In genomic region chr17:88493551-88493950, GRCm38 (mm10) we compare ENCODE assay signal across 15 mouse cellular contexts. TPM values are rescaled to one million over a fixed set of nuclear protein-coding genes. Genes with fewer than 3 reads are reported as not detected.
DNase-seq lines count a peak whose midpoint lies in the region; ATAC-seq and TF ChIP-seq lines count a peak whose summit lies in the region.
"Had no signal": no experiment of that assay in that cellular context is flagged by ENCODE, and none has a peak within 500 bp of the region (broad histone marks: within the 10 kb centered on the region; RNA-seq: fewer than 3 reads in every experiment).

No protein-coding gene starts in this region.

- H3K36me3 ChIP-seq in hindbrain, embryonic 10.5 days, result peaks cover 29% of the 10 kb centered on the region
- peaks cover 8% of the 10 kb centered on the region; the same call in 1 of the 2 replicates for H3K36me3 ChIP-seq in midbrain, embryonic 12.5 days

- no peak overlapping the region for H3K9ac ChIP-seq in midbrain, embryonic 12.5 days (replicated peaks)
- H3K9ac ChIP-seq: heart, embryonic 13.5 days had no signal

- TF ChIP-seq CTCF in left cerebral cortex, adult 2 months (IDR thresholded peaks at IDR 0.05), result no peak

- no peak for DNase-seq in left cerebral cortex, adult 2 months (ENCODE audit: extremely low spot score in 1 of 2, low spot score in 2 of 2)
- DNase-seq in left cerebral cortex, adult 18-20 months (ENCODE audit: low spot score in 2 of 2), result no peak
- no peak for DNase-seq in hindbrain, embryonic 10.5 days (ENCODE audit: low spot score)
- peak; percentile 85 for DNase-seq in retina, postnatal 1 day
- no peak for DNase-seq in left cerebral cortex, postnatal 14 days (ENCODE audit: low spot score in 2 of 2)
- no peak for DNase-seq in gastrocnemius, postnatal 4 days (ENCODE audit: low spot score in 2 of 2)
- DNase-seq in cerebellum, postnatal 4 days (ENCODE audit: low spot score in 2 of 2), result no peak
- DNase-seq: B cell, adult 2 months; gastrocnemius, postnatal 14 days; kidney, postnatal 36 days; thymus, adult 2 months had no signal

- WGBS in hindbrain, embryonic 10.5 days, result 72% methylated on average over 9 of the region's 9 CpGs
- WGBS in midbrain, embryonic 12.5 days, result 59% methylated on average over 9 of the region's 9 CpGs

- no peaks in the 10 kb centered on the region for H3K27me3 ChIP-seq in hindbrain, embryonic 10.5 days (ENCODE audit: insufficient read depth, poor library complexity, severe bottlenecking)
- no peaks in the 10 kb centered on the region for H3K27me3 ChIP-seq in midbrain, embryonic 12.5 days
- H3K27me3 ChIP-seq: heart, embryonic 13.5 days had no signal

- H3K9me3 ChIP-seq in hindbrain, embryonic 10.5 days, result no peaks in the 10 kb centered on the region
- H3K9me3 ChIP-seq in midbrain, embryonic 12.5 days, result no peaks in the 10 kb centered on the region
- H3K9me3 ChIP-seq: G1E; heart, embryonic 13.5 days had no signal

- H3K4me3 ChIP-seq in left cerebral cortex, adult 2 months, result no peak overlapping the region
- H3K4me3 ChIP-seq in hindbrain, embryonic 10.5 days, result no peak overlapping the region
- no peak overlapping the region for H3K4me3 ChIP-seq in midbrain, embryonic 12.5 days
- H3K4me3 ChIP-seq: erythroblast, embryonic 14.5 days; heart, embryonic 13.5 days had no signal

- ATAC-seq in midbrain, embryonic 12.5 days (ENCODE audit: low FRiP score, low read depth), result no peak; the same call in 1 of the 2 replicates

- intact Hi-C loops in left cerebral cortex, adult 2 months (cut with DNase I), result loop anchor here (5.0 kb wide), 1 partner anchor 51 kb away; the partner anchor contains the start of gene Foxn2
- intact Hi-C loops in left cerebral cortex, postnatal 14 days (cut with DNase I), result no loop called here

- H3K4me2 ChIP-seq in midbrain, embryonic 12.5 days (replicated peaks), result peak overlapping the region; percentile 47; the same call in 1 of the 2 replicates

- peak overlapping the region; percentile 71; the same call in 1 of the 2 replicates for H3K27ac ChIP-seq in left cerebral cortex, adult 2 months
- H3K27ac ChIP-seq in hindbrain, embryonic 10.5 days, result peak overlapping the region; percentile 86
- H3K27ac ChIP-seq in midbrain, embryonic 12.5 days (replicated peaks), result peak overlapping the region; percentile 94
- H3K27ac ChIP-seq: heart, embryonic 13.5 days had no signal

- peaks cover 21% of the 10 kb centered on the region for H3K4me1 ChIP-seq in hindbrain, embryonic 10.5 days (replicated peaks)
- peaks cover 20% of the 10 kb centered on the region for H3K4me1 ChIP-seq in midbrain, embryonic 12.5 days

RNA-seq across cellular contexts. Expression of gene Ppp1r21, which starts 36.4 kb away (rescaled TPM):
- 10 to 100 TPM; 77.3 to 79.5 TPM for total RNA-seq in left cerebral cortex, adult 2 months (2021)
- total RNA-seq in left cerebral cortex, adult 18-20 months (2021), result 10 to 100 TPM; 76.6 to 80.7 TPM
- 18.3 and 18.9 TPM in 2 replicates for polyA plus RNA-seq in hindbrain, embryonic 10.5 days (2016; fragmentation: Nextera tagmentation; extraction: Ambion mirVana)
- polyA plus RNA-seq in midbrain, embryonic 12.5 days (2016; fragmentation: Nextera tagmentation; extraction: Ambion mirVana), result 24.2 and 24.5 TPM in 2 replicates
- total RNA-seq in left cerebral cortex, postnatal 14 days (2021), result 10 to 100 TPM; 67.4 to 78.8 TPM
- 10 to 100 TPM; 18.5 to 18.6 TPM for total RNA-seq in gastrocnemius, postnatal 4 days (2021)

RNA-seq across cellular contexts. Expression of gene Foxn2, which starts 53.0 kb away (rescaled TPM):
- total RNA-seq in left cerebral cortex, adult 2 months (2021), result 10 to 100 TPM; 15.6 to 15.9 TPM
- 10 to 100 TPM; 15.4 to 16.0 TPM for total RNA-seq in left cerebral cortex, adult 18-20 months (2021)
- polyA plus RNA-seq in hindbrain, embryonic 10.5 days (2016; fragmentation: Nextera tagmentation; extraction: Ambion mirVana), result 10.3 and 14.9 TPM in 2 replicates
- 12.9 and 13.2 TPM in 2 replicates for polyA plus RNA-seq in midbrain, embryonic 12.5 days (2016; fragmentation: Nextera tagmentation; extraction: Ambion mirVana)
- total RNA-seq in left cerebral cortex, postnatal 14 days (2021), result 10 to 100 TPM; 11.5 to 12.1 TPM
- total RNA-seq in gastrocnemius, postnatal 4 days (2021), result 10 to 100 TPM; 22.4 to 24.1 TPM
